Mouse (Mus musculus) ES-E14 (cell line): ENCODE measurements around the gene Btd. TPM values are rescaled to one million over a fixed set of nuclear protein-coding genes. Genes with fewer than 3 reads are reported as not detected.

Experiments used
- DNase-seq: peaks from one replicate; pipeline ENCODE4 v3.0.0-alpha.2; 2013; ENCODE audit warnings: low read depth, low spot score
- H3K27ac ChIP-seq: 2 replicates; pipeline ENCODE4 v1.5.1; 2012; ENCODE audit warnings: low read depth, mild to moderate bottlenecking, low read length, moderate library complexity, mixed read lengths; ENCODE audit not compliant: poor library complexity, insufficient read depth, severe bottlenecking
- H3K36me3 ChIP-seq: 2 replicates; pipeline ENCODE4 v1.6.1; 2012; ENCODE audit warnings: mild to moderate bottlenecking, low read length, moderate library complexity, mixed read lengths; ENCODE audit not compliant: control insufficient read depth, poor library complexity, insufficient read depth, severe bottlenecking
- H3K4me1 ChIP-seq, 2 experiments: fragments of 150-350 bp in 1 of 2; sonication (generic) in 1 of 2; 2 replicates each; pipeline ENCODE4 v1.6.1; 2012; ENCODE audit warnings: low read length in 2 of 2, mild to moderate bottlenecking in 1 of 2, mixed read lengths in 1 of 2; ENCODE audit not compliant: control insufficient read depth in 2 of 2, insufficient read depth in 2 of 2, poor library complexity in 1 of 2
- H3K4me3 ChIP-seq, 2 experiments: fragments of 150-350 bp in 1 of 2; sonication (generic) in 1 of 2; 2 replicates each; pipeline ENCODE4 v1.5.1; 2012; ENCODE audit warnings: low read length in 2 of 2, low read depth in 1 of 2, mild to moderate bottlenecking in 1 of 2, mixed read lengths in 1 of 2; ENCODE audit not compliant: insufficient read depth in 1 of 2, poor library complexity in 1 of 2, severe bottlenecking in 1 of 2
- H3K9ac ChIP-seq: 2 replicates; pipeline ENCODE4 v1.6.1; 2012; ENCODE audit warnings: low read depth, mild to moderate bottlenecking, low read length, mixed read lengths; ENCODE audit not compliant: poor library complexity, insufficient read depth, severe bottlenecking
- H3K9me3 ChIP-seq: fragments of 150-350 bp; sonication (generic); 2 replicates; pipeline ENCODE4 v1.6.1; 2012; ENCODE audit warnings: low read depth, mild to moderate bottlenecking, low read length; ENCODE audit not compliant: control insufficient read depth, insufficient read depth
- CHD2 ChIP-seq: IDR thresholded peaks from 2 replicates; pipeline ENCODE4 v1.6.1; 2014; ENCODE audit warnings: mild to moderate bottlenecking, low read depth, low read length, inconsistent platforms
- HCFC1 ChIP-seq: IDR thresholded peaks from 2 replicates; pipeline ENCODE4 v1.6.1; 2012; ENCODE audit warnings: low read length, inconsistent platforms, borderline replicate concordance; ENCODE audit not compliant: insufficient read depth
- MAFK ChIP-seq: IDR thresholded peaks from 2 replicates; pipeline ENCODE4 v1.6.1; 2014; ENCODE audit warnings: mild to moderate bottlenecking, low read depth, low read length, inconsistent platforms; ENCODE audit not compliant: insufficient read depth
- ZC3H11A ChIP-seq: IDR thresholded peaks from 2 replicates; pipeline ENCODE4 v1.6.1; 2012; ENCODE audit warnings: low read depth, mild to moderate bottlenecking, inconsistent platforms, low read length, borderline replicate concordance
- ZNF384 ChIP-seq: IDR thresholded peaks from 2 replicates; pipeline ENCODE4 v1.6.1; 2012; ENCODE audit warnings: low read depth, low read length, inconsistent platforms
- in situ Hi-C, 2 experiments: fragments of 600-800 bp; cut with MboI; formaldehyde crosslinking; loops; one replicate each; pipeline ENCODE4 v1.15.1; 2025; ENCODE audit warnings: low sequenced_read_pairs in 2 of 2, inconsistent platforms in 1 of 2; ENCODE audit not compliant: unreplicated experiment in 2 of 2
- total RNA-seq: library from RNA; depleted of rRNA; stranded (reverse); fragments of 300-350 nt; gene quantifications from 2 replicates; pipeline ENCODE4 v1.2.3, GENCODE M21; 2012; rRNA removed

The Btd gene
- total RNA-seq, 1 experiment: 8.1 TPM

DNA sequence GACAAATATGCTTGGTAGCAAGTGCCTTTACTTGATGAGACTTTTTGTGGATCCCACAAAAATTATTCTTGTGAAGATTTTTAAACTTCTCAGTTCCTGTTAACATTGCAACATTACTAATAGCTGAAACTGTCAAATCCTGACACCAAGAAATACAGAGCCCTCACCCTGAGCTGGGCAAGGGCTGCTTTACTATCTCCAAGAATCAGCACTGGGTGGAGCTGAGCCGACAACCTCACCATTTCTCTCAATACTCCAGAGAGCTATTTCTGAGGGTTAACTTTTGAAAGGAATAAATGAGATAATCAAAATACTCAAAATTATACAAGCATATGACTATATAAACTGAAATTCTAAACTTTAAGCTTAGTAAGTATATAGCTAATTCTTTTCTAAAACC, 68.5 kb downstream of the Btd start:
- H3K9me3 ChIP-seq: no peaks in the 10 kb centered on the region
- peaks cover 13% of the 10 kb centered on the region for H3K36me3 ChIP-seq
- no peak overlapping the region for H3K9ac ChIP-seq
- no peak overlapping the region for H3K27ac ChIP-seq
- H3K4me3 ChIP-seq: no peak overlapping the region
- H3K4me1 ChIP-seq: no peaks in the 10 kb centered on the region
- in situ Hi-C loops: no loop called here
- no peak for TF ChIP-seq ZC3H11A
- no peak for TF ChIP-seq ZNF384
- TF ChIP-seq CHD2: no peak
- no peak for TF ChIP-seq MAFK
- TF ChIP-seq HCFC1: no peak
- no peak for DNase-seq

DNA sequence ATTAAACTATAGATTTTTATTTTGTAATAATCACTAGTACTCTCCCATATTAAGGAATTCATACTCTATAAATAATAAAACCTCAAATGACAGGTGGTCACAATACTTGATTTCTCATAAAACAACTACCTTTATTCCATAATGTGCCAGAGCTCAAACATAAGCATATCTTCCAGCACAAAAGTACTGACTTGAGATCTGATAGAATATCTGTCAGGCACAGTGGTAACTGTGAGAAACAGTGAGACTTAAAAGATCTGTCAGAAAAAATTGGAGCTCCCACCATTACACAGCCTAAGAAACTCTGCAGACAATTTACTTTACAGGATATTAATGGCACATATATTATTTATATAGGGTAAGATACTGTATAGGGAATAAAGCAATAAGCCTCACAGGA, 74.8 kb downstream of the Btd start:
- no peak overlapping the region for H3K27ac ChIP-seq
- no peak overlapping the region for H3K4me3 ChIP-seq
- in situ Hi-C loops: no loop called here
- DNase-seq: no peak
- H3K9me3 ChIP-seq: no peaks in the 10 kb centered on the region
- H3K9ac ChIP-seq: no peak overlapping the region
- H3K4me1 ChIP-seq: no peaks in the 10 kb centered on the region
- peaks cover 13% of the 10 kb centered on the region for H3K36me3 ChIP-seq
- TF ChIP-seq ZNF384: no peak
- no peak for TF ChIP-seq ZC3H11A
- TF ChIP-seq MAFK: no peak
- TF ChIP-seq HCFC1: no peak
- TF ChIP-seq CHD2: no peak

DNA sequence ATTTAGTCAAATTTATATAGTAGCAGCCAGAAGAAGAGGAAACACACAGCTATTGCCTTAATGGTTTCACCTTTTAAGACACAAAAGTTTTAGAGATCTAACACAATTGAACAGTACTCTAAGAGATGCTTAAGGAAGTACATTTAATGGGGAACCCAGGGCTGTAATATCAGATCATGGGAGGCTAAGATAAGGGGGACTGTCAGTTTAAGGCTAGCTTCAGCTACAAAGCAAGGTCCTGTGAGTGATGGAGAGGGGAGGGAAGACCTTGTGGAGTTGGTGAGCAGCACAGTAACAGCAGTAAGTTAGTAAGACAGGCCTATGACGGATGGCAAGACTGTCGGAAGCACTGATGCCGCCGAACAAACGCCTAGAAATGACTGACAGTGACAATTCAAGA, 76.5 kb downstream of the Btd start:
- Histone ChIP-seq H3K4me1 (no peaks in the 10 kb centered on the region), H3K4me3 (no peak overlapping the region), H3K27ac (no peak overlapping the region), H3K36me3 (peaks cover 17% of the 10 kb centered on the region), H3K9ac (no peak overlapping the region), H3K9me3 (no peaks in the 10 kb centered on the region)
- in situ Hi-C loops: no loop called here
- no peak for DNase-seq
- TF ChIP-seq HCFC1: no peak
- TF ChIP-seq ZC3H11A: no peak
- TF ChIP-seq ZNF384: no peak
- no peak for TF ChIP-seq MAFK
- no peak for TF ChIP-seq CHD2

Other genes starting within 250 kb of the Btd start
- 2.7 and 4.6 TPM in 2 replicates for gene Sh3bp5, start 204.9 kb upstream of the Btd start, total RNA-seq
- gene Eaf1, start 146.6 kb upstream of the Btd start, total RNA-seq: 48.9 and 58.0 TPM in 2 replicates
- 34.4 and 37.0 TPM in 2 replicates for gene Mettl6, start 146.0 kb upstream of the Btd start, total RNA-seq
- gene Colq, start 49.7 kb upstream of the Btd start, total RNA-seq: 0.18 TPM in 1 of 2 replicates, not detected in the other
- not detected in 2 replicates for gene Gm49387, start 150 bp upstream of the Btd start, total RNA-seq
- 6.2 and 8.4 TPM in 2 replicates for gene Hacl1, start 258 bp downstream of the Btd start, total RNA-seq
- gene Ankrd28, start 189.6 kb downstream of the Btd start, total RNA-seq: 26.6 and 36.0 TPM in 2 replicates